Mouse (Mus musculus) embryonic fibroblast, embryonic 13.5 days (primary cell): ENCODE measurements around the gene Znhit6. TPM values are rescaled to one million over a fixed set of nuclear protein-coding genes. Genes with fewer than 3 reads are reported as not detected.

Experiments used
- H3K27ac ChIP-seq: 2 replicates; pipeline ENCODE4 v1.5.1; 2012; ENCODE audit warnings: low read length, control low read depth, inconsistent platforms; ENCODE audit not compliant: insufficient read depth
- H3K4me1 ChIP-seq: 2 replicates; pipeline ENCODE4 v1.6.1; 2011; ENCODE audit warnings: low read length; ENCODE audit not compliant: control insufficient read depth, insufficient read depth
- H3K4me3 ChIP-seq: 2 replicates; pipeline ENCODE4 v1.5.1; 2011; ENCODE audit warnings: mild to moderate bottlenecking, control low read depth, low read length; ENCODE audit not compliant: insufficient read depth
- CTCF ChIP-seq: IDR thresholded peaks from 2 replicates; pipeline ENCODE4 v1.5.1; 2011; ENCODE audit warnings: mild to moderate bottlenecking, control low read depth, low read length, moderate library complexity, borderline replicate concordance; ENCODE audit not compliant: insufficient read depth
- POLR2A ChIP-seq: IDR thresholded peaks from 2 replicates; pipeline ENCODE4 v1.6.1; 2011; ENCODE audit warnings: low read depth, mild to moderate bottlenecking, control low read depth, low read length, moderate library complexity
- polyA plus RNA-seq: library from polyadenylated mRNA; stranded (reverse); fragments of >200 nt; gene quantifications from 2 replicates; pipeline ENCODE4 v1.2.4, GENCODE M21; 2011; ENCODE audit warnings: low read depth; ENCODE audit not compliant: missing spikeins, insufficient read length

Znhit6 gene
- polyA plus RNA-seq = 37.2 and 49.9 TPM in 2 replicates

DNA sequence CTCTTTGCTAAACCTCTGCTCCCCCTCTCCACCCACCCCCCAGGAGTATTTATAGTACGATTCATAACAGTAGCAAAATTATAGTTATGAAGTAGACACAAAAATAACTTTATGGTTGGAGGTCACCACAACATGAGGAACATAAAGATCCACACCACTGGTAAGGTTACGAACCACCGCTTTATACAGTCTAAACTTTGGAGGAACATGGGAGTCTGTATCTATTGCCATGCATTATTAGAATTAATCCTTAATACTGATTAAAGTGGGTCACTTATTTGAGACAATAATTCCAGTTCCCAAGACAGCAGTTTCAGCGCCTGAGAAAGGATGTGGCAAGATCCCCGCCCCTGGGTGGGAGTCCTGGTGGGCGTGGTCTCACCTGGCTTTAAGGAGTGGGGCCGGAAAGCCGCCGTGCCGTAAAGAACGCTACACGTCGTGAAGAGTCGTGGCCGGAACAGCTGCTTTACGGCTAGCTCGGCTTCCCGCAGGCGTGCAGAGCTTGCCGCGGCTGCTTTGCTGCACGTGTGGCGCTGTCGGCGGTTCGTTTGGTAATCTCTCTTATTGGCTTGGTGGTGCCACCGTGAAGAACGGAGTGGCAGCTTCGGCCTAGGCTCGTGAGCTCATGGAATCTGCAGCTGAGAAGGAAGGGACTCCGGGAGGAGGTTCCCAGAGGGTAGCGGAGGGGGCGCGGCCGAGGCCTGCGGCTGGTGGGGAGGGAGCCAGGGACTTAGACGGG, at the start of gene Znhit6:
Gene Znhit6 (plus strand): TSS at position 463 of the 739 bp plus-strand sequence.
- H3K4me3 ChIP-seq = peak within 1 kb of the TSS; percentile 84
- TF ChIP-seq CTCF (no peak), POLR2A (peak; percentile 78)
- no peaks in the 10 kb centered on the region for H3K4me1 ChIP-seq
- H3K27ac ChIP-seq = peak within 1 kb of the TSS; percentile 14; the same call in 1 of the 2 replicates

GRCm38 (mm10) chr3:145537870-145538269, 38.1 kb upstream of the Znhit6 start:
- Histone ChIP-seq H3K4me3 (no peak overlapping the region), H3K27ac (no peak overlapping the region), H3K4me1 (no peaks in the 10 kb centered on the region)
- TF ChIP-seq POLR2A (no peak), CTCF (no peak)

DNA sequence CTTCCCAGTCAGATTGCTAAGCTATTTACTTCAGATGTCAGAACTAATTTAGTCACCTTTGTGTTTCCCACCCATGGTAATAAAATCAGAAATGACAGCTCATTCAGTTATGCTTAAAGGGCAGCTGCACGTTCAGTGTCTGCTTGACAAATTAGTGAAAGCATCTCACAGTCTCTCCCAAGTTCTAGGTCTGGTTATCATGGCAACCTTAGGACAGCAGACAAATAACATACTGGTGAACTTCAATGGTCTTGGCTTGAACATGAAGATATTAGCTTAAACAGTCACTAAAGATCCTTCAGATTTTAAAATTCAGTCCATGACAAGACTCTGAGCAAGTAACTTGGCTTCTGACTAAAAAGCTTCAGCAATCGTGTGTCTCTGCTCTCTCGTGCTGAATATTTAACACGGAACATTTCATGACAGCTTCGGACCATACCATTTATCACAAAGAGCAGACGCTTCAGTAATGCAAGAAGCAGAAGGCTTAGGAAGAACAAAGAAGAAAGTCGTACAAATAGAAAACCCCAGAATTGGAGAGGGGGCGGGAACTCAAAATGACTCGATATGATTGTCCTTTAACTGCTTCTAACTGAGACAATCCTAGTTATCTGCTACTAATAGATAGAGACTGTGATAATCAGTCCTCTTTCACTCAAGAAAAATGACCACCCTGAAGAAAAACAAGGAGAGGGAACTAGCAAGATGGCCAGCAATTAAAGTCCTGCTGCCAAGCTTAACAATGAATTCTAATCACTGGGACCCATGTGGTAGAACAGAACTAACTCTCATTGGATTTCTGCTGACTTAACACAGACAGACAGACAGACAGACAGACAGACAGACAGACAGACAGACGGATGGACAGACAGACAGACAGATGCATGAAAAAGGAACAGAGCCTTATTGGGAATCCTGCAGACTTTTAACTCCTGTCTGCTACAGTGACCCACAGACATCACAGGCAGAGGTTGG, 27.3 kb upstream of the Znhit6 start:
- H3K4me1 ChIP-seq = no peaks in the 10 kb centered on the region
- H3K4me3 ChIP-seq = no peak overlapping the region
- no peak for TF ChIP-seq POLR2A
- TF ChIP-seq CTCF = no peak
- H3K27ac ChIP-seq = no peak overlapping the region

DNA sequence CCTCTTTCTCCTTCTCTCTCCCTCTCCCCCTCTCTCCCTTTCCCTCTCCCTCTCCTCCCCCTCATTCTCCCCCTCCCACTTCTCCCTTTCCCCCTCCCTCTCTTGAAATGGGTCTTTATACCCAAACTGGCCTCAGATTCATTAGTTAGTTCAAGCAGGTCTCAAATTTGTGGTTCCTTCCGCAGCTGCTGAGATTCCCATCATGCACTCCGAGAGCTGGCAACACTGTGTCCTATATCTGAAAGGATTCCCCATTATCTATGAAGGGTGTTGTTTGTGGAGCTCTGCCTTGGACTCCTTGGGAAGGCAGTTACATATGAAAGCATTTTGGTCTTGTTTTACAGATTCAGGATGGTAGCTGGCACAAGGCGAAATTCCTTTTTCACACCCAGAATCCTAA, 25.8 kb upstream of the Znhit6 start:
- Histone ChIP-seq H3K27ac (no peak overlapping the region), H3K4me1 (no peaks in the 10 kb centered on the region), H3K4me3 (no peak overlapping the region)
- TF ChIP-seq CTCF = no peak
- no peak for TF ChIP-seq POLR2A

DNA sequence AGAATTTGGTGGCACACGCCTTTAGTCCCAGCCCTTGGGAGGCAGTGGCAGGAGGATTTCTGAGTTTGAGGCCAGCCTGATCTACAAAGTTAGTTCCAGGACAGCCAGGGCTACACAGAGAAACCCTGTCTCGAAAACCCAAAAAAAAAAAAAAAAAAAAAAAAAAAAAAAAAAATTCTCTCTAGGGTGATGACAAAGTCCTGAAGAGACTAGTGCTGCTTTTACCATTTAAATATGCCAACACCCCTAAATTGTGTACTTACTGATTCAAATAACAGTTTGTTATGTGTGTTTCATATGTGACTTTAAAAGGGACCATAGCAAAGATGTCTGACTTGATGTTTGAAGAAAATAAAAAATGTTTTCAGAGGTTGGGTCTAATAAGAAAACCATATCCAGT, 21.6 kb upstream of the Znhit6 start:
- Histone ChIP-seq H3K4me1 (no peaks in the 10 kb centered on the region), H3K4me3 (no peak overlapping the region), H3K27ac (no peak overlapping the region)
- TF ChIP-seq CTCF (no peak), POLR2A (no peak)

DNA sequence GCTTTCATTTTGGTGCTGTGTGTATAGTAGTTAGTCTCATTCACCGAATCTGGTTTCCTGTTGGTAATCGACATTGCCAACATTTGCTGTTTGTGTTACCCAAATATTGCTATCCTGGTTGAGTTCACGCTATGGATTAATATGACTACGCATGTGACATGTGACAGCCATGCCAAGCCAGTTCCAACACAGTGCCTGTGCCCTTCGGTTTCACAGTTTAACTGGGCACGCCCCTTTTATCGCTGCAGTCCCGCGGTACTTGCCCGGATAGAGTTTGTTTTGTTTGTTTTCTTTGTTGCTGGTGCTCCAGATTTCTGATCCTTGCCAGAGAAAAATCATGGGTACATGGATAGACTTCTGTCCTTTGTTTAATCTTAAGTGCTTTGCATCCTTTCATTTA, 19.8 kb upstream of the Znhit6 start:
- Histone ChIP-seq H3K4me1 (no peaks in the 10 kb centered on the region), H3K27ac (no peak overlapping the region), H3K4me3 (no peak overlapping the region)
- no peak for TF ChIP-seq POLR2A
- TF ChIP-seq CTCF = no peak

- no peak for TF ChIP-seq CTCF
- TF ChIP-seq POLR2A = no peak
- H3K27ac ChIP-seq = no peak overlapping the region
- no peak overlapping the region for H3K4me3 ChIP-seq
- H3K4me1 ChIP-seq = no peaks in the 10 kb centered on the region
Measured at GRCm38 (mm10) chr3:145559675-145560074, 16.3 kb upstream of the Znhit6 start.

DNA sequence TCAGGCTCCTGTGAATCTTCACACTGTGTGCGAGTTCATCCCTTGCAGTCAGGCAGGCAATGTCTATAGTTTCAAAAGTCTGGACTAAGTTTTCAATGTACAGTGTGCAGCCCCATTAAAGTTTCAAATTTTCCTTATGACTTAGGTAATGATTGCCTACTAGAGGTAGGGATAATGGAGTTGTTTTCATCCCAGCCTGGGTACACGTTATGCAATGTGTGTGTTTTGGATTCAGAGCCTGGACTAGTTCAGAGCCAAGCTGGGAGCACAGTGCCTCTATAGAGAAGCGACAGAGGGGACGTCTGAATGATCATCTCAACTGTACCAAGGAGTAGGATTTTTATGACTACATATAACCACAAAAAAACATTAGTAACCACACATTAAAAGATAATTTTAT, 15.9 kb upstream of the Znhit6 start:
- Histone ChIP-seq H3K4me1 (no peaks in the 10 kb centered on the region), H3K4me3 (no peak overlapping the region), H3K27ac (no peak overlapping the region)
- TF ChIP-seq CTCF = no peak
- TF ChIP-seq POLR2A = no peak

- H3K4me1 ChIP-seq = no peaks in the 10 kb centered on the region
- no peak overlapping the region for H3K27ac ChIP-seq
Measured at GRCm38 (mm10) chr3:145574468-145574867, 1.5 kb upstream of the Znhit6 start.

GRCm38 (mm10) chr3:145575340-145575739, 665 bp upstream of the Znhit6 start:
- Histone ChIP-seq H3K4me1 (no peaks in the 10 kb centered on the region), H3K27ac (no peak overlapping the region), H3K4me3 (no peak overlapping the region)
- TF ChIP-seq POLR2A (no peak), CTCF (no peak)

More at GRCm38 (mm10) chr3:145574468-145574867, 1.5 kb upstream of the Znhit6 start:
- TF ChIP-seq CTCF (no peak), POLR2A (no peak)
- H3K4me3 ChIP-seq = no peak overlapping the region
